Mouse (Mus musculus): ENCODE results near the gene Gm5105. TPM values are rescaled to one million over a fixed set of nuclear protein-coding genes. Genes with fewer than 3 reads are reported as not detected.

The Gm5105 gene
- polyA plus RNA-seq, 1 experiment from 2014 or later, result 0.17 TPM

DNA sequence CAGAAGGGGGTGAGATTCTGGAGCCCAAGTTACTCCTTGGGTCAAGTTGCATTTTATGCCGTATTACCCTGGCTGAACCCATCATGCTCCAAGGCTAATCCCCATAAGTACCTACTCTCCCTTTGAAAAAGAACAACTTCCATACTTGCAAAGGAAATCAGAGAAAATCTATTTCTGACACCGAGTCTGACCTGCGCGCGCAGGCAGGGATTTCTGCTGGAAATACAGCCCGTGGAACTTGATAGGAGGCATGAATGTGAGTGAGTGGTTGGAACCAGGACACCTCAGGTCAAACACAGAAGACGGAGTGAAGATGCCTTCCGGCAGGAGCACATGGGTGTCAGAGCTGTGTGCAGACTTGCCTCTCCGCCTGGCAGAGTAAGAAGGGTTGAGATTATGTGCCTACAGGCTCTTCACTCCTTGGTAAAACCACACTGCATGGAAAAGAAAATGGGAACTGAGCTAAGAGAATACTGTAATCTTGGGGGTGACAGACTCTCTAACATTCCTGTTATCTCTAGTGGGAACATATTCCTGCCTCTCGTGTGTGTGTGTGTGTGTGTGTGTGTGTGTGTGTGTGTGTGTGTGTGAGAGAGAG, 4.4 kb upstream of the Gm5105 start:
- H3K27ac ChIP-seq (ENCODE audit: low read length), result no peak overlapping the region
- H3K4me1 ChIP-seq (ENCODE audit: control insufficient read depth, insufficient read depth, low read length), result no peaks in the 10 kb centered on the region
- H3K36me3 ChIP-seq (ENCODE audit: control insufficient read depth, insufficient read depth, low read length), result no peaks in the 10 kb centered on the region
- no peak for ATAC-seq
- no peaks in the 10 kb centered on the region for H3K27me3 ChIP-seq (replicated peaks; ENCODE audit: control insufficient read depth, insufficient read depth, low read length)
- no peak overlapping the region for H3K4me3 ChIP-seq (ENCODE audit: low read length)
- H3K4me2 ChIP-seq (ENCODE audit: low read depth, low read length), result no peak overlapping the region
- H3K9ac ChIP-seq (ENCODE audit: low read depth, low read length), result no peak overlapping the region
- WGBS, result 84% methylated on average over 10 of the region's 10 CpGs
- H3K9me3 ChIP-seq (ENCODE audit: control insufficient read depth, low read length), result no peaks in the 10 kb centered on the region

GRCm38 (mm10) chr3:138071004-138071403, 3.8 kb upstream of the Gm5105 start:
- no peaks in the 10 kb centered on the region for H3K36me3 ChIP-seq (ENCODE audit: control insufficient read depth, insufficient read depth, low read length)
- no peak overlapping the region for H3K9ac ChIP-seq (ENCODE audit: low read depth, low read length)
- H3K27ac ChIP-seq (ENCODE audit: low read length), result no peak overlapping the region
- no peaks in the 10 kb centered on the region for H3K27me3 ChIP-seq (replicated peaks; ENCODE audit: control insufficient read depth, insufficient read depth, low read length)
- no peak for ATAC-seq
- H3K9me3 ChIP-seq (ENCODE audit: control insufficient read depth, low read length), result no peaks in the 10 kb centered on the region
- no peak overlapping the region for H3K4me3 ChIP-seq (ENCODE audit: low read length)
- H3K4me1 ChIP-seq (ENCODE audit: control insufficient read depth, insufficient read depth, low read length), result peaks cover 2% of the 10 kb centered on the region; the same call in 1 of the 2 replicates
- WGBS, result 9% methylated on average over 1 of the region's 1 CpGs
- H3K4me2 ChIP-seq (ENCODE audit: low read depth, low read length), result no peak overlapping the region

DNA sequence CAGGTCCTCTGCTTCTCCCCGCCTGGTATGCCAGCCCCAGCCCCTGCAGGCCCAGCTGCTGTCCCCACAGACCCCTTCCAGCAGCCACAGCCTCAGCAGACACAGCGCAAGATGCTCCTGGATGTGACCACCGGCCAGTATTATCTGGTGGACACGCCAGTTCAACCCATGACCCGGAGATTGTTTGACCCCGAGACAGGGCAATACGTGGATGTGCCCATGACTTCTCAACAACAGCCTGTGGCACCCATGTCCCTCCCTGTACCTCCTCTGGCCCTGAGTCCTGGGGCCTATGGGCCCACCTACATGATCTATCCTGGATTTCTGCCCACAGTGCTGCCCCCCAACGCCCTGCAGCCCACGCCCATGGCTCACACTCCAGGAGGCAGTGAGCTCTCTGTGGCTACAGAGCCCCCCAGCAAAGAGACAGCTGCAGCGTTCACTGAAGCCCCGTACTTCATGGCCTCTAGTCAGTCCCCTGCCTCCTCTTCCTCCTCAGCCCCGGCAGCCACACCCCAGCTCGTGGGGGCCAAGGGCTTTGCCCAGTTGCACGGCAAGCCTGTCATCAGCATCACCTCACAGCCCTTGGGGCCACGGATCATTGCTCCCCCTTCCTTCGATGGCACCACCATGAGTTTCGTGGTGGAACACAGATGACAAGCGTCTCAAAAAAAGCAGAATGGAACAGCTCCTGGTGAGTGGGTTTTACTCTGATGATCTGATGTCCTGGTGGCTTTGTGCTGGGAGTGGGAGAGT, 2.7 kb upstream of the Gm5105 start:
- no peak overlapping the region for H3K27ac ChIP-seq (ENCODE audit: low read length)
- H3K4me2 ChIP-seq (ENCODE audit: low read depth, low read length), result no peak overlapping the region
- H3K36me3 ChIP-seq (ENCODE audit: control insufficient read depth, insufficient read depth, low read length), result no peaks in the 10 kb centered on the region
- H3K9me3 ChIP-seq (ENCODE audit: control insufficient read depth, low read length), result no peaks in the 10 kb centered on the region
- H3K4me1 ChIP-seq (ENCODE audit: control insufficient read depth, insufficient read depth, low read length), result peaks cover 4% of the 10 kb centered on the region; the same call in 1 of the 2 replicates
- WGBS, result 81% methylated on average over 18 of the region's 18 CpGs
- no peak for ATAC-seq
- H3K27me3 ChIP-seq (replicated peaks; ENCODE audit: control insufficient read depth, insufficient read depth, low read length), result no peaks in the 10 kb centered on the region
- no peak overlapping the region for H3K4me3 ChIP-seq (ENCODE audit: low read length)
- no peak overlapping the region for H3K9ac ChIP-seq (ENCODE audit: low read depth, low read length)

- Histone ChIP-seq H3K4me3 (ENCODE audit: low read length) (no peak overlapping the region), H3K9me3 (ENCODE audit: control insufficient read depth, low read length) (no peaks in the 10 kb centered on the region), H3K36me3 (ENCODE audit: control insufficient read depth, insufficient read depth, low read length) (no peaks in the 10 kb centered on the region), H3K9ac (ENCODE audit: low read depth, low read length) (no peak overlapping the region), H3K27me3 (replicated peaks; ENCODE audit: control insufficient read depth, insufficient read depth, low read length) (no peaks in the 10 kb centered on the region), H3K4me1 (ENCODE audit: control insufficient read depth, insufficient read depth, low read length) (peaks cover 5% of the 10 kb centered on the region; the same call in 1 of the 2 replicates), H3K4me2 (ENCODE audit: low read depth, low read length) (no peak overlapping the region), H3K27ac (ENCODE audit: low read length) (no peak overlapping the region)
- no peak for ATAC-seq
- WGBS, result 92% methylated on average over 12 of the region's 12 CpGs
Measured at GRCm38 (mm10) chr3:138068103-138068502, 915 bp upstream of the Gm5105 start.

- whole genome bisulfite sequencing, result 70% methylated on average over 20 of the region's 20 CpGs
- Histone ChIP-seq H3K9me3 (ENCODE audit: control insufficient read depth, low read length) (no peaks in the 10 kb centered on the region), H3K4me2 (ENCODE audit: low read depth, low read length) (no peak overlapping the region), H3K4me1 (ENCODE audit: control insufficient read depth, insufficient read depth, low read length) (peaks cover 5% of the 10 kb centered on the region; the same call in 1 of the 2 replicates), H3K9ac (ENCODE audit: low read depth, low read length) (no peak overlapping the region), H3K27me3 (replicated peaks; ENCODE audit: control insufficient read depth, insufficient read depth, low read length) (no peaks in the 10 kb centered on the region), H3K36me3 (ENCODE audit: control insufficient read depth, insufficient read depth, low read length) (no peaks in the 10 kb centered on the region), H3K4me3 (ENCODE audit: low read length) (no peak overlapping the region), H3K27ac (ENCODE audit: low read length) (no peak overlapping the region)
- ATAC-seq, result no peak
Measured at GRCm38 (mm10) chr3:138066348-138066856, 786 bp downstream of the Gm5105 start.

- Histone ChIP-seq H3K9me3 (ENCODE audit: control insufficient read depth, low read length) (no peaks in the 10 kb centered on the region), H3K4me1 (ENCODE audit: control insufficient read depth, insufficient read depth, low read length) (peaks cover 5% of the 10 kb centered on the region; the same call in 1 of the 2 replicates), H3K4me3 (ENCODE audit: low read length) (no peak overlapping the region), H3K27me3 (replicated peaks; ENCODE audit: control insufficient read depth, insufficient read depth, low read length) (no peaks in the 10 kb centered on the region), H3K27ac (ENCODE audit: low read length) (no peak overlapping the region), H3K9ac (ENCODE audit: low read depth, low read length) (no peak overlapping the region), H3K4me2 (ENCODE audit: low read depth, low read length) (no peak overlapping the region), H3K36me3 (ENCODE audit: control insufficient read depth, insufficient read depth, low read length) (no peaks in the 10 kb centered on the region)
- ATAC-seq, result no peak
- WGBS, result 88% methylated on average over 16 of the region's 16 CpGs
Measured at GRCm38 (mm10) chr3:138065930-138066329, 1.3 kb downstream of the Gm5105 start.

DNA sequence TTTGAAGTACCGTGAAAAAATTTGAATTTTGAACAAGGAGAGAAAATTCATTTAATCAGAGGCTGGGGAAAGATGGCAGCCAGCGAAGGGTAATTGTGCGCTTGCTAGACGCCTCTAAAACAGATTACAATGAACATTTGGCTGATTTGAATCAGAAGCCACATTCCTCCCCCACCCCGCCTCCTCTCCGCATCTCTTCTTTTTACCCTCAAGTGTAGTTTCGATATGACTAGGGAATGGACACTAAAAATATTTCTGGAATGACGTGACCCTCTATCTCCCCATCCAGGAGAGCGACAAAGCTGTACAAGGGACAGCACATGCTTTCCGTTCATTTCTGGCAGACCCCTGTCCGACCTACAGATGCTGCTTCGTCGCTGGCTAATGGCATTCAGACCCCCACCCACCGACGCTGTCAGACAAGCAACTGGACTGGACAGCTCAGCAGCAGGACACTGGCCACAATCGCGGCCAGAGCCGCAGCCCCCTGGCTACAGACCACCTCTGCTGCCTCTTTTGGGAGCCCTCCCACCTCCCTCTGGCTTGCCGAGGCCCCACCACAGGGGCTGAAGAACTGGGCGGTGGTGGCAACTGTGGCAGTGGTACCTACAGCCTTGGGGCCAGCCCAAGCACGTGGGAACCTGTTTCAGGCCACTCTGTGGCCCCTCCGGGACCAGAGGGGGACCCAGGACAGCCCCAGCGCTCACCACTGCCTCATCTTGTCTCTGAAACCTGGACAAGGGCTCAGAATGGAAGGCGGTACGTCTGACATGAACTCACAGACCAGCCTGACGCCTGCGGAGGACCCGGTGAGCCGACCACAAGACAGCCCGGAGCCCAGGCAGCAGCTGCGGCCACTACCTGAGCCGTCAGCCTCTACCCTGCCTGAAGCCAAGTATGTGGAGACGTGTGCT, 2.2 kb downstream of the Gm5105 start, which contains the start of gene 1110002E22Rik:
TSS of gene 1110002E22Rik (plus strand) at position 321 of the 914 bp plus-strand sequence.
- 69% methylated on average over 33 of the region's 33 CpGs for WGBS
- Histone ChIP-seq H3K4me1 (ENCODE audit: control insufficient read depth, insufficient read depth, low read length) (peaks cover 5% of the 10 kb centered on the region; the same call in 1 of the 2 replicates), H3K9ac (ENCODE audit: low read depth, low read length) (no peak within 1 kb of the TSS), H3K9me3 (ENCODE audit: control insufficient read depth, low read length) (no peaks in the 10 kb centered on the region), H3K36me3 (ENCODE audit: control insufficient read depth, insufficient read depth, low read length) (no peaks in the 10 kb centered on the region), H3K4me2 (ENCODE audit: low read depth, low read length) (no peak within 1 kb of the TSS), H3K27me3 (replicated peaks; ENCODE audit: control insufficient read depth, insufficient read depth, low read length) (no peaks in the 10 kb centered on the region), H3K27ac (ENCODE audit: low read length) (0 out of 2 replicates have a peak within 1 kb of the TSS, but pooled peaks have one; percentile 37), H3K4me3 (ENCODE audit: low read length) (no peak within 1 kb of the TSS)
- ATAC-seq, result peak; percentile 40; the same call in 1 of the 2 replicates

GRCm38 (mm10) chr3:138063731-138064329, 3.4 kb downstream of the Gm5105 start:
- Histone ChIP-seq H3K36me3 (ENCODE audit: control insufficient read depth, insufficient read depth, low read length) (no peaks in the 10 kb centered on the region), H3K4me1 (ENCODE audit: control insufficient read depth, insufficient read depth, low read length) (peaks cover 5% of the 10 kb centered on the region; the same call in 1 of the 2 replicates), H3K9me3 (ENCODE audit: control insufficient read depth, low read length) (no peaks in the 10 kb centered on the region), H3K9ac (ENCODE audit: low read depth, low read length) (no peak overlapping the region), H3K4me3 (ENCODE audit: low read length) (no peak overlapping the region), H3K27ac (ENCODE audit: low read length) (0 out of 2 replicates have a peak overlapping the region, but pooled peaks have one; percentile 37), H3K27me3 (replicated peaks; ENCODE audit: control insufficient read depth, insufficient read depth, low read length) (no peaks in the 10 kb centered on the region), H3K4me2 (ENCODE audit: low read depth, low read length) (no peak overlapping the region)
- peak; percentile 49; the same call in 1 of the 2 replicates for ATAC-seq
- 50% methylated on average over 14 of the region's 14 CpGs for WGBS

Data from intestine, embryonic 16.5 days (tissue).